Mouse (Mus musculus): ENCODE results near the gene G6pc.

G6pc gene

GRCm38 (mm10) chr11:101426165-101426564, 58.8 kb downstream of the G6pc start:
- in situ Hi-C loops (cut with MboI, MseI): no loop called here

All from T-helper 2 cell (primary cell).